Mouse (Mus musculus) bone marrow, adult 2 months (tissue): ENCODE data around the gene Rdh16f2.

Source experiments
- CTCF ChIP-seq: fragments of 200-500 bp; IDR thresholded peaks from 2 replicates; pipeline ENCODE4 v1.5.1; 2011; ENCODE audit warnings: low read length, control low read depth; ENCODE audit not compliant: control insufficient read depth, insufficient read depth
- POLR2A ChIP-seq: fragments of 200-500 bp; IDR thresholded peaks from 2 replicates; pipeline ENCODE4 v1.6.1; 2011; ENCODE audit warnings: low read depth, mild to moderate bottlenecking, control low read depth, low read length, borderline replicate concordance; ENCODE audit not compliant: control insufficient read depth

- TF ChIP-seq POLR2A (no peak), CTCF (no peak)
These were observed 37.2 kb upstream of the Rdh16f2 start for GRCm38 (mm10) chr10:127829121-127829520.
